Mouse (Mus musculus): Measurements from ENCODE around the gene Arrdc3.

GRCm38 (mm10) chr13:80932816-80933402, 49.7 kb downstream of the Arrdc3 start:
- TF ChIP-seq CTCF (IDR thresholded peaks at IDR 0.05; ENCODE audit: extremely low read depth, insufficient read depth, insufficient read length, insufficient replicate concordance) = no peak
- no peak for TF ChIP-seq POLR2A (IDR thresholded peaks at IDR 0.05; ENCODE audit: low read depth, low read length)
